Mouse (Mus musculus) myocyte (in vitro differentiated cells): Measurements from ENCODE around the gene 4930556J24Rik. TPM values are rescaled to one million over a fixed set of nuclear protein-coding genes. Genes with fewer than 3 reads are reported as not detected.

Experiments used
- H3K27me3 ChIP-seq: one replicate; pipeline ENCODE4 v1.6.1; 2011; ENCODE audit not compliant: control insufficient read depth, insufficient read depth, insufficient read length
- H3K36me3 ChIP-seq: one replicate; pipeline ENCODE4 v1.6.1; 2011; ENCODE audit not compliant: control insufficient read depth, insufficient read depth
- H3K4me2 ChIP-seq: one replicate; pipeline ENCODE4 v1.6.1; 2011; ENCODE audit warnings: low read depth, control low read depth
- H3K4me3 ChIP-seq: one replicate; pipeline ENCODE4 v1.5.1; 2011; ENCODE audit warnings: mild to moderate bottlenecking, control low read depth, moderate library complexity
- H3K79me2 ChIP-seq: one replicate; pipeline ENCODE4 v1.6.1; 2011; ENCODE audit not compliant: control insufficient read depth, insufficient read depth
- H3ac ChIP-seq: one replicate; pipeline ENCODE4 v1.6.1; 2011; ENCODE audit not compliant: control insufficient read depth, insufficient read length
- CEBPB ChIP-seq: IDR thresholded peaks from 2 replicates; pipeline ENCODE4 v1.6.1; 2011; ENCODE audit warnings: mild to moderate bottlenecking, moderate library complexity; ENCODE audit not compliant: poor library complexity, insufficient read depth, severe bottlenecking
- E2F4 ChIP-seq: IDR thresholded peaks from one replicate; pipeline ENCODE4 v1.6.1; 2011; ENCODE audit warnings: mild to moderate bottlenecking, control low read depth, moderate library complexity; ENCODE audit not compliant: insufficient read depth
- MAX ChIP-seq: IDR thresholded peaks from one replicate; pipeline ENCODE4 v1.6.1; 2011; ENCODE audit warnings: low read depth, mild to moderate bottlenecking, control low read depth
- MYOD1 ChIP-seq, 3 experiments: IDR thresholded peaks; one replicate each; pipeline ENCODE4 v1.6.1; 2011; ENCODE audit warnings: control low read depth in 2 of 3, low read depth in 2 of 3, mild to moderate bottlenecking in 2 of 3, moderate library complexity in 1 of 3; ENCODE audit not compliant: insufficient read length in 2 of 3, control insufficient read depth in 1 of 3
- MYOG ChIP-seq, 3 experiments: IDR thresholded peaks; one replicate each; pipeline ENCODE4 v1.6.1; 2011; ENCODE audit warnings: control low read depth in 2 of 3, low read depth in 2 of 3, mild to moderate bottlenecking in 2 of 3; ENCODE audit not compliant: insufficient read length in 2 of 3, control insufficient read depth in 1 of 3, insufficient read depth in 1 of 3
- POLR2A ChIP-seq: IDR thresholded peaks from one replicate; pipeline ENCODE4 v1.6.1; 2011; ENCODE audit warnings: low read depth, mild to moderate bottlenecking, control low read depth, moderate library complexity; ENCODE audit not compliant: insufficient read length
- POLR2AphosphoS2 ChIP-seq: IDR thresholded peaks from one replicate; pipeline ENCODE4 v1.6.1; 2011; ENCODE audit warnings: low read depth, control low read depth; ENCODE audit not compliant: insufficient read length
- REST ChIP-seq: IDR thresholded peaks from one replicate; pipeline ENCODE4 v1.6.1; 2011; ENCODE audit warnings: mild to moderate bottlenecking, control low read depth, moderate library complexity; ENCODE audit not compliant: insufficient read depth, insufficient read length
- SRF ChIP-seq: IDR thresholded peaks from one replicate; pipeline ENCODE4 v1.6.1; 2011; ENCODE audit warnings: low read depth; ENCODE audit not compliant: control insufficient read depth, insufficient read length
- TCF12 ChIP-seq: IDR thresholded peaks from one replicate; pipeline ENCODE4 v1.6.1; 2011; ENCODE audit warnings: mild to moderate bottlenecking, control low read depth; ENCODE audit not compliant: poor library complexity, insufficient read depth, severe bottlenecking
- TCF3 ChIP-seq: IDR thresholded peaks from one replicate; pipeline ENCODE4 v1.6.1; 2011; ENCODE audit warnings: low read depth, control low read depth; ENCODE audit not compliant: insufficient read length
- USF1 ChIP-seq: IDR thresholded peaks from one replicate; pipeline ENCODE4 v1.6.1; 2011; ENCODE audit warnings: low read depth, mild to moderate bottlenecking, control low read depth, moderate library complexity
- polyA plus RNA-seq: library from polyadenylated mRNA; unstranded; fragments of >200 nt; fragmentation: generic; extraction: Trizol; gene quantifications from one replicate; pipeline ENCODE4 v1.2.1, GENCODE M21; 2012; ENCODE audit warnings: missing spikeins

Gene 4930556J24Rik
- polyA plus RNA-seq, 1 experiment = 0.14 TPM

DNA sequence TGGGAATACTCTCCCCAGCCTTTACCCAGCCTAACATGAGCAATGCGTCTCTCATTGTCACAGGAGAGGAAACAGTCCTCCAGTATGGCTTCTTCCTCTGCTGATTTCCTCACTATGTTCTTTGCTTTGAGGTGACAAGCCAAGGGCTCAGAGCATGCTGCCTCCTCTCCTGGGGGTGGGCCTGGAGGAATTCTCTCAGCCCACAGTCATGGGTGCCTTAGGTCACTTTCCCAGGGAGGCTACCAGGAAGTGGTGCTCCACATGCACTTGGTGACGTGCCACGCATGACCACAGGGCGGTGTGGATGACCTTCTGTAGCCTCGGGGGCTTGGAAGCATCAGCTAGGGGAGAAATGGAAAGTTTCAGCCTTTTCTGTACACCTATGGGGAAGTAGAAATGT, 18.9 kb upstream of the 4930556J24Rik start:
- no peak overlapping the region for H3K4me3 ChIP-seq
- H3ac ChIP-seq = no peak overlapping the region
- H3K79me2 ChIP-seq = no peaks in the 10 kb centered on the region
- H3K4me2 ChIP-seq = no peak overlapping the region
- no peaks in the 10 kb centered on the region for H3K27me3 ChIP-seq
- TF ChIP-seq CEBPB (no peak), USF1 (no peak), TCF3 (no peak), E2F4 (no peak), REST (no peak), MAX (no peak), POLR2AphosphoS2 (no peak), MYOG (IDR thresholded peaks at IDR 0.05; ENCODE audit: control insufficient read depth in 1 of 3, insufficient read depth in 1 of 3, insufficient read length in 2 of 3, low read depth in 2 of 3) (no peak)
- no peaks in the 10 kb centered on the region for H3K36me3 ChIP-seq

DNA sequence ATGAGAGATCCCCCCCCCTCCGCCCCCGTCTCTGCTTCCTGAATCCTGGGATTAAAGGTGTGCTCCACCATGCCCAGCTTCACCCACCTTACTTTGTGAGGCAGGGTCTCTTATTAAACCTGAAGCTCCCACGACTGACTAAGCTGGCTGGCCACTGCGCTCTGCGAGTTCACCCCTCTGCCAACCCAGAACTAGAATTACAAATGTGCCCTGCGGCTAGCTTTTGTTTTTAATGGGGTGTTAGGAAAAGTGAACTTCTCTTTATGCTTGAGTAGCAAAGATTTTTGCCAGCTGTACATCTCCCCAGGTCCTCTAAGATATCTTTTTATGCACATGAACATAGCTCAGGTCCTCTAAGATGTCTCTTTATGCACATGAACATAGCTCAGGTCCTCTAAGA, 17.3 kb upstream of the 4930556J24Rik start:
- no peaks in the 10 kb centered on the region for H3K79me2 ChIP-seq
- no peak overlapping the region for H3K4me3 ChIP-seq
- H3ac ChIP-seq = no peak overlapping the region
- H3K4me2 ChIP-seq = no peak overlapping the region
- TF ChIP-seq TCF3 (no peak), SRF (no peak), POLR2AphosphoS2 (no peak), POLR2A (no peak), MYOG (IDR thresholded peaks at IDR 0.05; ENCODE audit: control insufficient read depth in 1 of 3, insufficient read depth in 1 of 3, insufficient read length in 2 of 3, low read depth in 2 of 3) (no peak), REST (no peak), USF1 (no peak), TCF12 (no peak), MYOD1 (IDR thresholded peaks at IDR 0.05; ENCODE audit: control insufficient read depth in 1 of 3, insufficient read length in 2 of 3, low read depth in 2 of 3) (no peak), MAX (no peak), E2F4 (no peak), CEBPB (no peak)
- H3K27me3 ChIP-seq = no peaks in the 10 kb centered on the region
- no peaks in the 10 kb centered on the region for H3K36me3 ChIP-seq

DNA sequence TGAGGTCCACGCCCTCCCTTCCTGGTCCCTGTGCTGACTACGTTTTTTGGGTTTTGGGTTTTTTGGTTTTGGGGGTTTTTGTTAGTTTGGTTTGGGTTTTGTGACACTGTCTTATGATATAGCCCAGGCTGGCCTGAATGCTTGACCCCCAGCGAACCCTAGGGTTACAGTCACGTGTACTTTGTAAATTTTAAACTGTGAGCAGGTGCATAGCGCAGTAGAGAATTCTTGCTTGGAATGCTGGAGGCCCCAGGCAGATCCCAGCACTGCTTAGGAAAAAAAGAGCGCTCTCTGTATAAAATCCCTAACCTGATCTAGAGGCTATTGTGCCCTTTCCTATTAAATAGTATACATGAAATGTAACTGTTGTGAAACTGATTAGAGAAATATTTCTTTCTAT, 16.6 kb upstream of the 4930556J24Rik start:
- TF ChIP-seq USF1 (no peak), CEBPB (no peak), MYOG (IDR thresholded peaks at IDR 0.05; ENCODE audit: control insufficient read depth in 1 of 3, insufficient read depth in 1 of 3, insufficient read length in 2 of 3, low read depth in 2 of 3) (no peak), POLR2A (no peak), MAX (no peak), TCF3 (no peak), TCF12 (no peak), SRF (no peak), POLR2AphosphoS2 (no peak), E2F4 (no peak)
- no peaks in the 10 kb centered on the region for H3K36me3 ChIP-seq
- H3K79me2 ChIP-seq = no peaks in the 10 kb centered on the region
- no peak overlapping the region for H3ac ChIP-seq
- no peaks in the 10 kb centered on the region for H3K27me3 ChIP-seq
- H3K4me2 ChIP-seq = no peak overlapping the region
- H3K4me3 ChIP-seq = no peak overlapping the region

DNA sequence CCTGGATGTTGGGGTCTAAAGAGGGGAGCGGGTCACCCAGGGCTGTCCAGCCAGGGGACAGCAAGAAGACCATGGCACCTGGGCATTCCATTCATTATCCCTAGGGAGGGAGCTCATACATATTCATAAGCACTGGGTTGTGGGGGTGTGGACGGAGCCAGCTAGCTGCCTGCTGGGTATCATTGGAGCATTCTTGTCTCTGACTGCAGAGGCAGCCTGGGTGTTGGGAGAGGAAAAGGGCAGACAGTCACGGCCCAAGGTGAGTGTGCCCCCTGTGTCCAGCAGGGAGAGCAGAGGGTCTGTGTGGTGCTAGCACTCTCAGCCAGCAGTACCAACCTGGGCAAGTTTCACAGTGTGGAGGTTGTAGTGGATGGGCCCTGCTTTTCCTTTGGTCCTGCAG, 13.2 kb upstream of the 4930556J24Rik start:
- no peaks in the 10 kb centered on the region for H3K27me3 ChIP-seq
- H3K36me3 ChIP-seq = no peaks in the 10 kb centered on the region
- TF ChIP-seq CEBPB (no peak), TCF3 (no peak)
- H3K4me3 ChIP-seq = no peak overlapping the region
- H3K4me2 ChIP-seq = no peak overlapping the region
- H3K79me2 ChIP-seq = no peaks in the 10 kb centered on the region
- no peak overlapping the region for H3ac ChIP-seq

DNA sequence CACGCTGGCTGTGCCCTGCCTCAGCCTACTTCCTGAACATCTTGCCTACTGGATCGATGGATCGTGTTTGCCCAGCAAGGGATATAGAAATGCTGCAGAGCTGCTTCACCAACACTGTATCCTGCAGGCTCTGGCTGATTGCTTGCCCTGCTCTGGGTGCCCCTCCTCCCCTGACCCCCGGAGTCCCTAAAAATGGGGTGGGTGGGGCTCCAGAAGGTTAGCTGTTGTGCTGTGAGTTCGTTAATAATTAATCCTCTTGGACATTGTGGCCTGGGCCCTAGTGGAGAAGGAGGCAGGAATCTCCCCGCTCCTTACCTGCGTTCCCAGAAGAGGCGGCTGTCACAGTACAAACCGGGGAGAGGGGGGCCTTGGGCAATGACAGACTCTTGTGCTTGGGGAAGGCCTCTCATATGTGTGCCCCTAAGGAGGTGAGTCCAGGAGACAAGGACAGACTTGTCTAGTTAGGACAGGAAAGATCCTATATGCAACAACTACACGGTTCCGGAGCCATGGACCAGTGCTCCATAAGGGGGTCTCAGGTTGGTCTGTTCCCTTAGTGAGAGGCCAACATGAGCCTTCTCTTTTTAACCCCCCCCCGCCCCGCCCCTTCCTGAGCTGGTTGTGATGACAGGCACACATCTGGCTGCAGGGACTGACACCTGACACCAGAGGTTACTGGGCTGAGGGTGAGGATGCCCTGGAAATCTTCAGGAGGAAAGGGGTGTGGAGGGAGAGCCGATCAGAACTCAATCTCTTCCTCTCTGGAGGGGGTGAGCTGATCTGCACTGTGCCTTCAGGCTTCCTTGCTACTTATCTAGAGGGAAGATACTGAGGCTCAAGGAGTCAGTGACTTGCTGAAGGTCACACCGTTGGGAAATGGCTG, 7.5 kb upstream of the 4930556J24Rik start:
- Histone ChIP-seq H3ac (no peak overlapping the region), H3K4me3 (no peak overlapping the region), H3K4me2 (no peak overlapping the region), H3K79me2 (no peaks in the 10 kb centered on the region), H3K36me3 (peaks cover 9% of the 10 kb centered on the region), H3K27me3 (no peaks in the 10 kb centered on the region)
- TF ChIP-seq POLR2A = no peak
- no peak for TF ChIP-seq USF1
- no peak for TF ChIP-seq MAX
- no peak for TF ChIP-seq TCF3
- no peak for TF ChIP-seq REST
- no peak for TF ChIP-seq POLR2AphosphoS2
